Mouse (Mus musculus) heart, embryonic 11.5 days (tissue): ENCODE results near the gene 9430097D07Rik. TPM values are rescaled to one million over a fixed set of nuclear protein-coding genes. Genes with fewer than 3 reads are reported as not detected.

Source experiments
- ATAC-seq: fragments of 200-750 bp; cut with Nextera tagmentation; replicated peaks from 2 replicates; pipeline ENCODE4 v1.8.0; 2017; ENCODE audit warnings: moderate library complexity; ENCODE audit not compliant: insufficient number of reproducible peaks, low FRiP score, low TSS enrichment
- H3K27ac ChIP-seq: fragments of 300-500 bp; sonication (generic); 2 replicates; pipeline ENCODE4 v1.5.1; 2014; ENCODE audit warnings: mild to moderate bottlenecking, low read depth, low read length
- H3K27me3 ChIP-seq: fragments of 300-500 bp; sonication (generic); 2 replicates; pipeline ENCODE4 v1.6.1; 2014; ENCODE audit warnings: mild to moderate bottlenecking, low read length, mixed read lengths; ENCODE audit not compliant: control insufficient read depth, insufficient read depth
- H3K36me3 ChIP-seq: fragments of 300-500 bp; sonication (generic); 2 replicates; pipeline ENCODE4 v1.6.1; 2014; ENCODE audit warnings: mild to moderate bottlenecking, low read length, moderate library complexity, mixed read lengths; ENCODE audit not compliant: control insufficient read depth, insufficient read depth
- H3K4me1 ChIP-seq: fragments of 300-500 bp; sonication (generic); 2 replicates; pipeline ENCODE4 v1.6.1; 2014; ENCODE audit warnings: low read length; ENCODE audit not compliant: control insufficient read depth, insufficient read depth
- H3K4me2 ChIP-seq: fragments of 300-500 bp; sonication (generic); 2 replicates; pipeline ENCODE4 v1.6.1; 2014; ENCODE audit warnings: mild to moderate bottlenecking, moderate library complexity
- H3K4me3 ChIP-seq: fragments of 300-500 bp; sonication (generic); 2 replicates; pipeline ENCODE4 v1.5.1; 2014; ENCODE audit warnings: low read depth, low read length
- H3K9ac ChIP-seq: fragments of 300-500 bp; sonication (generic); 2 replicates; pipeline ENCODE4 v1.6.1; 2014; ENCODE audit warnings: mild to moderate bottlenecking, low read depth, low read length, moderate library complexity
- H3K9me3 ChIP-seq: fragments of 300-500 bp; sonication (generic); replicated peaks from 2 replicates; pipeline ENCODE4 v1.6.1; 2016; ENCODE audit warnings: low read length; ENCODE audit not compliant: control insufficient read depth
- WGBS: fragments of 180-500 bp; shearing (Covaris S2); extraction: QIAGEN DNeasy Blood & Tissue Kit; methylation state at CpG from one replicate; pipeline ENCODE4 v1.1.7; 2014; ENCODE audit not compliant: insufficient replicate concordance; 5-methylcytosine and 5-hydroxymethylcytosine counted together
- polyA plus RNA-seq: library from polyadenylated mRNA; unstranded; fragments of >200 nt; fragmentation: Nextera tagmentation; extraction: Ambion mirVana; gene quantifications from 2 replicates; pipeline ENCODE4 v1.2.1, GENCODE M21; 2014

9430097D07Rik gene
- polyA plus RNA-seq, 1 experiment from 2014 or later = 0.17 TPM

- Histone ChIP-seq H3K9ac (no peak overlapping the region), H3K27me3 (no peaks in the 10 kb centered on the region), H3K27ac (no peak overlapping the region), H3K36me3 (no peaks in the 10 kb centered on the region), H3K4me1 (peaks cover 10% of the 10 kb centered on the region; the same call in 1 of the 2 replicates), H3K4me2 (no peak overlapping the region), H3K4me3 (no peak overlapping the region), H3K9me3 (no peaks in the 10 kb centered on the region)
- no peak for ATAC-seq
- 74% methylated on average over 5 of the region's 5 CpGs for WGBS
These were observed 28.1 kb downstream of the 9430097D07Rik start for GRCm38 (mm10) chr2:32547380-32547779.

DNA sequence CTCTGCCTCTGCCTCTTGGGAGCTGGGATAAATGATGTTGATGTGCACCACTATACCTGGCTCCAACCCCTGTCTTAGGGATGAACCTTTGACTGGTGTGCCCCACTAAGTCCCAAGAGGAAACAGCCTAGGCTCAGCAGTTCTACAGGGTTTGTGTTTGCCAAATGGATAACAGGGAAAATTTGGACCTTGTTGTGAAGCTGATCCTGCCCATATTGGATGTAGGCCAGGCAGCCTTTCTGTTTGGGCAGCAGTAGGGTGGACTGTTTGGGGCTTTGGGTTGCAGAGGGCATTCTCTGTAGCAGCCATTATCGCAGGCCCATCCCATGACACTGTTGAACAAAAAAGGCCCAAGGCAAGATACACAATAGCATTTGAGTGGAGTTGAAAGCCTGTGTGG, 28.5 kb downstream of the 9430097D07Rik start:
- Histone ChIP-seq H3K4me1 (peaks cover 10% of the 10 kb centered on the region; the same call in 1 of the 2 replicates), H3K27ac (no peak overlapping the region), H3K27me3 (no peaks in the 10 kb centered on the region), H3K4me3 (no peak overlapping the region), H3K36me3 (no peaks in the 10 kb centered on the region), H3K9ac (no peak overlapping the region), H3K9me3 (no peaks in the 10 kb centered on the region), H3K4me2 (no peak overlapping the region)
- no peak for ATAC-seq
- 93% methylated on average over 1 of the region's 1 CpGs for WGBS

DNA sequence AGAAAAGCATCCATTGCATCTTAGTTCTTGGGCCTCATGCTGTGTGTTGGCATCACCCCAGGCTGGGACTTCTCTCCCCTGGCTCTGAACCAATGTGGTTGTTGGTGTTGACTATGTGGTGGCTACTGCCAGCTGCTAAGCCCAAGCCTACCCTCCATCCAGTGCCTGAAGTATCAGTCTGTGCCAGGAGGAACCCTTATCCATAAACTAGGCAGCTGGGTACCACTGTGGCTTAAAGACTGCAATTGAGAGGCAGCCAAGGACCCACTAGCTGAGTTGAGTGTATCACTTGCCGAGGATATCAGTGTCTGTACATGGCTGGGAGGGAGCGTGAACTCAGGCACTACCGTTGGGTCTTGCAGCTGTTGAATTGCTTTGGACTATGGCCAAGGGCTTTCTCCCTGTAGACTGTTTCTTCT, 32.4 kb downstream of the 9430097D07Rik start:
- Histone ChIP-seq H3K9me3 (no peaks in the 10 kb centered on the region), H3K4me2 (no peak overlapping the region; the same call in 1 of the 2 replicates), H3K27me3 (no peaks in the 10 kb centered on the region), H3K4me1 (peaks cover 29% of the 10 kb centered on the region), H3K36me3 (no peaks in the 10 kb centered on the region), H3K4me3 (no peak overlapping the region), H3K27ac (no peak overlapping the region), H3K9ac (no peak overlapping the region)
- ATAC-seq = no peak
- 76% methylated on average over 3 of the region's 3 CpGs for WGBS

DNA sequence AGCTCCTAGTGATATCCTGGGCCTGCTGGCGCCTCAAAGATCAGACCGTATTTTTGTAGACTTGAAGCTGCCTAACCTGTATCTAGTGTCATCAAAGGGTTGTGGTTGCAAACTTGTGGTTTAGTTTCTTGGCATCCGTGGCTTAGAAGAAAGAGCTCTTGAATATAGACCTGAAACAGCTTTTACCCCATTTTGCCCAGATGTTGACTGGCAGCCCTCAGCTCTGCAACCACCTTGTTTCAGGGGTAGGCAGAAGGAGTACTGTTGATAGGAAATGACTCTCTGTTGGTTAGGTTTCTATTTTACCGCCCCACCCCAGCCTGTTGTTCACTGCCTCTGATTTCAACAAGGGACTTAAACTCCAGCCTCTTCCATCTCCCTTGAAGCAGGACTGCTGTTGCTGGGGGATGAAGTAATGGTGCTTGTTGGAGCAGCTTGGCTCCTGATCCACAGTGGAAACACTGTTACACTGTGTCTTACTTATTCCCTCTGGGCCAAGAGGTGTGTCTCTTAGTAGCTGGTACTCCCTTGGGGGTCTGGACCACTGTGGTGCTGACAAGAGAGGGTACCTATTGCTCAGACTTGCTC, 33.4 kb downstream of the 9430097D07Rik start:
- Histone ChIP-seq H3K9ac (no peak overlapping the region), H3K4me1 (peaks cover 33% of the 10 kb centered on the region), H3K27me3 (no peaks in the 10 kb centered on the region), H3K4me3 (no peak overlapping the region), H3K27ac (no peak overlapping the region), H3K9me3 (no peaks in the 10 kb centered on the region), H3K4me2 (no peak overlapping the region), H3K36me3 (no peaks in the 10 kb centered on the region)
- WGBS = 75% methylated on average over 4 of the region's 4 CpGs
- ATAC-seq = no peak

GRCm38 (mm10) chr2:32541333-32541908, 34.1 kb downstream of the 9430097D07Rik start:
- H3K4me1 ChIP-seq = peaks cover 39% of the 10 kb centered on the region
- no peak overlapping the region for H3K4me3 ChIP-seq

GRCm38 (mm10) chr2:32539452-32539981, 36.0 kb downstream of the 9430097D07Rik start:
- H3K9ac ChIP-seq = no peak overlapping the region
- H3K9me3 ChIP-seq = no peaks in the 10 kb centered on the region
- H3K36me3 ChIP-seq = no peaks in the 10 kb centered on the region
- no peak overlapping the region for H3K4me2 ChIP-seq
- no peak overlapping the region for H3K4me3 ChIP-seq
- peaks cover 45% of the 10 kb centered on the region for H3K4me1 ChIP-seq
- H3K27ac ChIP-seq = peak overlapping the region; percentile 15; the same call in 1 of the 2 replicates
- 72% methylated on average over 14 of the region's 14 CpGs for WGBS
- no peak for ATAC-seq
- no peaks in the 10 kb centered on the region for H3K27me3 ChIP-seq

More at GRCm38 (mm10) chr2:32541333-32541908, 34.1 kb downstream of the 9430097D07Rik start:
- Histone ChIP-seq H3K4me2 (no peak overlapping the region), H3K36me3 (no peaks in the 10 kb centered on the region), H3K27me3 (no peaks in the 10 kb centered on the region), H3K27ac (no peak overlapping the region), H3K9ac (no peak overlapping the region), H3K9me3 (no peaks in the 10 kb centered on the region)
- no peak for ATAC-seq
- 88% methylated on average over 2 of the region's 2 CpGs for whole genome bisulfite sequencing

DNA sequence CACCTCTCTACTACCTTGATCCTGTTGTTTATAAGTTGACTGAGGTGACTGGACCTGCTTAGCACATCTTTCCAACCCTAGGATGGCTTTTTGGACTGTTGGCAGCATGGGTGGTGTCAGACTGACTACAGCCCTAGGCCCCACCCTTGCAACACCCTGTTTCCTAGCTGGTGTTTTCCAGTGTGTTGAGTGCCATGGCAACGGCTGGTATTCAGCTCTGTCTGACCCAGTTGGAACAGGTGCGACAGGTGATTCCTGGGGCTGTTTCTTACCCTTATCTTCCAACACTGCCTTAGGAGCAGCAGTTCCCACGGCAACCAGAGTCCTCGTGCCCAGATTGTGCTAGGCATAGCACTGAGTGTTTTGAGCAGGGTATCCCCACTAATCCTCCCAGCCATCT, 37.0 kb downstream of the 9430097D07Rik start:
- peak overlapping the region; percentile 3; the same call in 1 of the 2 replicates for H3K9ac ChIP-seq
- peaks cover 52% of the 10 kb centered on the region for H3K4me1 ChIP-seq
- 81% methylated on average over 4 of the region's 4 CpGs for WGBS
- H3K36me3 ChIP-seq = no peaks in the 10 kb centered on the region
- no peak overlapping the region for H3K4me3 ChIP-seq
- H3K27ac ChIP-seq = no peak overlapping the region
- H3K9me3 ChIP-seq = no peaks in the 10 kb centered on the region
- ATAC-seq = no peak
- H3K4me2 ChIP-seq = no peak overlapping the region; the same call in 1 of the 2 replicates
- H3K27me3 ChIP-seq = no peaks in the 10 kb centered on the region

DNA sequence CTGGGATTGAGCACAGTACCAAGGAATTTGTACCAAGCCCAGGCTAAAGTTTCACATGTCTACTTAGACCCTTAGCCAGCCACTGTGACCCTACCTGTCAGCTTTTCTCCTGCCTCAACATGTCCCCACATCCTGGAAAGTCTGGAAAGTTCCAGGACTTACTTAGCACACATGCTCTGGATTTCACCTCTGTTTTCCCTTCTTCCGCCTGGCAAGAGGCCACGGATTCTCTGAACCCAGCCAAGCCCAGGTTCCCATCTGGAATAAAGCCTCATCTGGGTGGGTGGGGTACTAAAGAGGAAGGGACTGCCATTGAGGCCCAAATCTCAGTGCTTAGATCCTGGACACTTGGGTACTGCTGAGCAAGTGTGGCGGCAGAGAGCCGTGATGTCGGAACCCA, 37.5 kb downstream of the 9430097D07Rik start:
- peak overlapping the region; percentile 80; the same call in 1 of the 2 replicates for H3K4me3 ChIP-seq
- peak overlapping the region; percentile 83 for H3K4me2 ChIP-seq
- no peak for ATAC-seq
- H3K36me3 ChIP-seq = no peaks in the 10 kb centered on the region
- H3K27ac ChIP-seq = peak overlapping the region; percentile 84
- H3K9me3 ChIP-seq = no peaks in the 10 kb centered on the region
- H3K9ac ChIP-seq = no peak overlapping the region; the same call in 1 of the 2 replicates
- no peaks in the 10 kb centered on the region for H3K27me3 ChIP-seq
- H3K4me1 ChIP-seq = peaks cover 50% of the 10 kb centered on the region
- 74% methylated on average over 5 of the region's 5 CpGs for WGBS
